Mouse (Mus musculus) adrenal gland, adult 18-20 months (tissue): Measurements from ENCODE around the gene Rundc3a. TPM values are rescaled to one million over a fixed set of nuclear protein-coding genes. Genes with fewer than 3 reads are reported as not detected.
A peak's percentile ranks its signal among the peaks of the same experiment; 100 is the strongest.
"Not testable (repeated sequence)": the region's sequence is repeated elsewhere in the genome, so short reads cannot be mapped to it uniquely, and the experiment has no call there.

Experiments
- DNase-seq, 2 experiments: peaks; one replicate each; pipeline ENCODE4 v3.0.0; 2021 to 2022; ENCODE audit warnings: low spot score in 2 of 2
- total RNA-seq, 2 experiments: library from RNA; stranded (reverse); gene quantifications; 1 replicate in 1 of 2; 2 replicates in 1 of 2; pipeline ENCODE4 v1.2.3; 2021

Rundc3a gene
- total RNA-seq, 2 experiments from 2014 or later, result 40.0 to 45.9 TPM

DNA sequence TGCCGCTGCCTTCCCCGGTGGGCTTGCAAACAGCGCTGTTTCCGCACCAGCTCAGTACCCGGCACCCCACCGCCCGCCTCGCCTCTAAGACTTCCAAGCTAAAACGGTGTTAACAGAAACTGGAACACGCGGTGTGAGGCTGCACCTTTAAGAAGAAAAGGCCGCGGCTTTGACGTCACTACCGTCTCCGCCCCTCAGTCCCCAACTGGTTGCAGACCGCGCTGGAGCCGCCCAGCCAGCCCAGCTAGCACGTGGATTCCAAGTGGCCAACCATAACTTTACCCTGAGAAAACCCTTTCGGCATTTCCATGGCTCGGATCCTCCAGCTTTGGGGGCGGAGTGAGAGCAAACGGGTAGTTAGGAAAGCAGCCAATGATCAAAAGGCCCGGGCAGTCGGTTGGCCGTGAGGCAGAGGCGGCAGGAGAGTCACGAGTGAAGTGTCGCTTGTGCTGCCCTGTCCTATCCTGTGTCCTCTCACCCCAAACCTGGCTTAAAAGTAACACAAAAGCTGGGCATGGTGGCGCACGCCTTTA, 15.2 kb downstream of the Rundc3a start:
- DNase-seq, result peak; percentile 90 to 92

DNA sequence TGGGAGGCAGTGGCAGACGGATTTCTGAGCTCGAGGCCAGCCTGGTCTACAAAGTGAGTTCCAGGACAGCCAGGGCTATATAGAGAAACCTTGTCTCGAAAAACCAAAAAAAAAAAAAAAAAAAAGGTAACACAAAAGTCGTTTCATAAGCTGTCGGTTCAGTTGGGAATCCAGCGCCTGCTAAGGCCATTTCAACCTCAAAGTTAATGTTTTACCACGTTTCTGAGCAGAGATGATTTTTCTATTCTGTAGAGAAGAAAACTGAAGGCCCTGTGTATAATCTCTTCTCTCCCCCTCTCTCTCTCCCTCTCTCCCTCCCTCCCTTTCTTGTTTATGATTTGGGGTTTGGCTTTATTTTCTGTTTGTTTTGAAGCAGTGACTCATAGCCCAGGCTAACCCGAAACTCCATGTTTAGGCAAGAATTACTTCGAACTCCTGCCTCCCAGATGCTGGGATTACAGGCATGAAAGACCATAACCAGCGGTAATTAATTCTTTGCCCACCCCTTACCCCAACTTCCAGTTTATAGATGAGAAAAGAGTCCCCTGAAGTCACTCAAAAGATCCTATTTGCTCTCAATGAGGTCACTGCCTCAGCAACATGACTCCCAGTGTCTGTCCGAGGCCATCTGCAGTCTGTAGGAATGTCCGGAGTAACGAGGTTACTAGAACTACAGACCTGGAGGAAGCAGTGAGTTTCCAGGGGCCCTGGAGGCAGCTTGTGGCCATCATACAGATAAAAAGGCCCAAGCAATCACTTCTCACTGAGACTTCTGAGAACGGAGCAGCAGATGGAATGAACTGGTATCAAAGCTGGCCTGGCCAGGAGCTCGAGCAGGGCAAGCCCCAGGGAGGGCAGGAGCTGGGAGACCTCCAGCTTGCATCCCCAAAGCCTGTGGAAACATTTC, 15.9 kb downstream of the Rundc3a start:
- no peak for DNase-seq

DNA sequence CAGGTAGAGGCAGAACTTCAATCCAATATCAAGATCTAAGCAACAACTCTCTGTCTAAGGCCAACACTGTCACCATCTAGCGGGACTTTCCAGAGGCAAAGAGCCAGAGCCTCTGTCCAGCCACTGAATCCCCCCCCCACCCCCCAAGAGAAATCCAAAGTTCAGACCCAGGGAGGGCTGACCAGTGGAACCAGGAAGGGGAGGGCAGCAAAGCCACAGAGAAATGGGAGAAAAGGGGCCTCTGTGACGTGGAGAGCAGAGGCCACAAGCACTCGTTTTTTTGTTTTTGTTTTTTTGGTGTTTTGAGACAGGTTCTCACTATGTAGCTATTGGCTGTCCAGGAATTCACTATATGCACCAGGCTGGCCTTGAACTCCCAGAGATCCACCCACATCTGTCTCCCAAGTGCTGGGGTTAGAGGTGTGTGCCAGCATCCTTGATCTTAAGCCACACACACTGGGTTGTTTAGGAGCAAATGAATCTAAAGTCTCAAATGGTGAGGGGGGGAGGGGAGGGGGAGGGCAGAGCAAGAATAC, 16.7 kb downstream of the Rundc3a start:
- no peak for DNase-seq

DNA sequence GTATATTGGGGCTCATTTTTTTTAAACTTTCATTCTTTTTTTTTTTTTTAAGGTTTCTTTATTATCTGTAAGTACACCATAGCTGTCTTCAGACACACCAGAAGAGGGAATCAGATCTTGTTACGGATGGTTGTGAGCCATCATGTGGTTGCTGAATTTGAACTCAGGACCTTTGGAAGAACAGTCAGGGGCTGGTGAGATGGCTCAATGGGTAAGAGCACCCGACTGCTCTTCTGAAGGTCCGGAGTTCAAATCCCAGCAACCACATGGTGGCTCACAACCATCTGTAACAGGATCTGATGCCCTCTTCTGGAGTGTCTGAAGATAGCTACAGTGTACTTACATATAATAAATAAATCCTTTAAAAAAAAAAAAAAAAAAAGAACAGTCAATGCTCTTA, 17.1 kb downstream of the Rundc3a start:
- DNase-seq, result not testable (repeated sequence)

DNA sequence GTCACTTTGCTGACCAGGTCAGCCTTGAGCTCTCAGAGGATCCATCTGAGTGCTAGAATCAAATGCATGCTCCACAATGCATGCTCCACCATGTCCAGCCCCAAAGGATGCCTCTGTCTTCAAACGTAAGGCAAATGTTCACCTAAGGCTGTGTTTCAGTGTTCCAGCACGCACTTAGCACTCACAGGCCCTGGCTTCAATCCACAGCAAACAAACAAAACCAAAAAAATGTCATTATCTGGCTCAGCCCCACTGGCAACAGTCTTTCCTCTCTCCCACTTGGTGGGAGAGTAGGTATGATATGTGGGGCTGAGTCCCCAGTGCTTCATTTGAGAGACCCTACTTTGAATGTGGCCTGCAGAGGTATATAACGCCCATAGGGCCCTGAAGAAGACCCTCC, 17.9 kb downstream of the Rundc3a start:
- DNase-seq, result no peak

DNA sequence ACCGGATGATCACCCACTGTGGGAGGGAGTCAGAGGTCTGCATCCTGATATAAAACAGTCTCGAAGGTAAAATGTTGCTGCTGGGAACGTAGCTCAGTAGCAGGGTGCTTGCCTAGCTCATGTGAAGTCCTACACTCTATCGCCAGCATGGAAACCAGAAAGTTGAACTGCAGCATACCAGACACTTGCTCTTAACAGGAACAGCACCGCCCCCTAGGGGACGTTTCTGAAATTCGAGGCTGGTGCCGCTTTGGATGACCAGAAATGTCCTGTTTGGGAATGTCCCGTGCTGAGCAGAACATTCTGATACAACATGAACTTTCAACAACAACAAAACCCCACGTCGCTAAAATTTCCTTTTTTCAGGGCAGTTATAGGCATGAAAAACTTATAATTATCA, 18.5 kb downstream of the Rundc3a start:
- DNase-seq, result peak; percentile 90 to 95

DNA sequence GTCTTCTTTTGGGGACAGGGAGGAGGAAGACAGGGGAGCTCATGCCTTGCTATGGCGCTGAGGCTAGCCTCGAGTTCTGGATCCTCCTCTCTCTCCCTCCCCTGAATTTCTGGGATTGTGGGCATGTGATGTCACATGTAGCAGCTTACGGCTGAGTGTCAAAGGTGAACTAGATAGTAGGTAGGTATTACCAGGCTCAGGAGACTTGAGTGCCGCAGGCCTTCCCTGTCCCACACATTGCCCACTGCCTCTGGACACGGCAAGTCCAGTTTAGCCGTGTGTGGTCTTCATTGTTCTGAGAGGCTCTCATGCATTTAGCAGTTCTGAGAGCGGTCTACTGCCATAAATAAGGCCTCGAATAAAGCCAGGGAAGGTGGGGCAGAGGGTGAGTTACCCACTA, 19.9 kb downstream of the Rundc3a start:
- DNase-seq, result no peak

DNA sequence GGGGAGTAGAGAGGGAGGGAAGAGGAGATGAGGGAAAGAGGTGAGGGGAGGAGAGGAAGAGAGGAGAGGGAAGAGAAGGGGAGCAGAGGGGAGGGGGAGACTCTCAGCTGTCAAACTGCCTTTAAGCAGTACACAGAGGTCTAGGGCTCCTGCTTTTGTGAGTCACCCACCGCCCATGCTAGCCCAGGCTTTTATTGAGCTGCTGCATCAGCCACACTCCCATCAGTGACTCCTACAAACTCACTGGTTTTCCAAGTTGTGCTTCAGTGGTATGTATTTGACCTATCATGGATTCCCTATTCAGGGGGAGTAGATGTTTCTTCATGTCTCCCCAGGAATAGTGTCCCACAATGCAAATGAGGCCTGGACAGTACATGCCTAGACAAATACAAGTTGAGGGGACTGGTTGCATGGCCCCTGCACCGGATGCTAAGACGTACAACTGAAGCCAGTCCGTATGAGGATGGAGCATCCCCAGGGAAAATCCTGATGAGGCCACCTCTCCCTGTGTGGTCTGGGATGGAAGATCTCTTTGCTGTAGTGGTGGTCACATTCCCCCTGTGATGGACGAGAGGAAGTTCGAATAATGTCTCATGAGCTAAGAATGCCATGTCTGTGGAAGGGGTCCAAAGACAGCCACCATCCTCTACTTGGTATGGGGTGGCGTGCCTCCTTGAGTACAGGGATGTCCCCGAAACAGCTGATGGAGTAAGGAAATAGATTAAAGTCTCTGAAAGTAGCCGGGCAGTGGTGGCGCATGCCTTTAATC, 22.0 kb downstream of the Rundc3a start:
- no peak for DNase-seq

DNA sequence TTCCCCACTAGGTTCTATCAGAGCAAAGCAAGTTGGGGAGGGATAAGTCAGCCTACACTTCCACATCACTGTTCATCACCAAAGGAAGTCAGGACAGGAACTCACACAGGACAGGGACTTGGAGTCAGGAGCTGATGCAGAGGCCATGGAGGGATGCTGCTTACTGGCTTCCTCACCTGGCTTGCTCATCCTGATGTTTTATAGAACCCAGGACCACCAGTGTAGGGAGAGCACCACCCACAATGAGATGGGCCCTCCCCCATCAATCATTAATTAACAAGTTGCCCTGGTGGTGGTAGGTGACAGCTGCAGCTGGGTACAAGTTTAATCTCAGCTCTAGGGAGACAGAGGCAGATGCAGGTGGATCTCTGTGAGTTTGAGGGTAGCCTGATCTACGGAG, 24.0 kb downstream of the Rundc3a start:
- DNase-seq, result no peak

DNA sequence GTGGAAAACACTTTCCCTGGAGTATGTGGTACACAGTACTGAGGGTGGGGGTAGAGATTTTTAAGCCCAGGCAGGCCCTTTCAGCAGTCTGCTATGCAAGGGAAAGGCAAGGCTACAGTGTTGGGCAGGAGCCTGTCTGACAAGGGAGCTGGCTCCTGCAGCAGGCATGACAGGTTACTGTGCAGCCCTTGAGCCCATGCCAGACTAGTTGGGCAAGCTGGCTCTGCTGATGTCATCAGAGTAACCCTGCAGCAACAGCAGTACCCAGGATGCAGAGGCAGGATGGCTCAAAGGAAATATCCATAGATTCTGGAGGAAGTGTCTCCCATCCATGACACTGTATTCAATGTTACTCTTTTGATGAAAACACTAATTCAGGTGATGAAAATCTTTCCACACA, 25.7 kb downstream of the Rundc3a start:
- DNase-seq, result peak in 1 of 2 experiments; percentile 60

DNA sequence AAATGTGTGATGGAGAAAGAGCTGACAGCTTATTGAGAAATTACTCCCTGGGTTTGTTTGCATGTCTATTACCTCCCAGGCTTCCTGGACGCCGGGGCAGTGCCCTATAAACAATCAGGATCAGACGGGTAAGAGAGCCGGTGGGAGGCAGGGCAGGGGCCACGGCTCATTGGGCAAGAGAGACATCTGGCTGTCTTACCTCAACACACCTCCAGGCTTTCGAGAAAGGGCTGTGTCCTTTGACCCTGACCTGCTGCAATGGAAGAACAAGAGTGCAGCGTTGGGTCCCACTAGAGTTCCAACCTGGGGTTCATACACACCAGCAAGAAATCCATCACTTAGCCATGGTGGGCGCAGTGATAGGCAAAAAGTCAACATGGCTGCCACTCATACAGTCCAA, 28.4 kb downstream of the Rundc3a start:
- no peak for DNase-seq

DNA sequence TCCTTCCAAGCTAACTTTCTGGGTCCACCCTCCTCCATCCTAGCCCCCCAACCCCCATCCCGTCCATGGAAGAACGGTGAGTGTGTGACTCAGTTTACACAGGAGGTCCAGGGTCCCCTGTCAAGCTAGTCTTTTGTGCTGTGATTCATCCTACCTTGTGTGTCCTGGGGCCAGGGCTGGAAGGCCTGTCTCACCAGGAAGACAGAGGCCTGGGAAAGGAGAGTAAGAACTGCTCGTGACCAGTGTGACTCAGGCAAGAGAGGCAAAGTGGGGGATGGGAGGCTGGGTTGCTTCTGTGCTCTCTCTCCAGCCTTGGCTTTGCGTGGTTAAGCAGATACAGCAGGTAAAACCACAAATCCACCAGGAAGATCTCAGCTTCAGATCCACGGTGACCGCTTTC, 31.5 kb downstream of the Rundc3a start:
- DNase-seq, result no peak

DNA sequence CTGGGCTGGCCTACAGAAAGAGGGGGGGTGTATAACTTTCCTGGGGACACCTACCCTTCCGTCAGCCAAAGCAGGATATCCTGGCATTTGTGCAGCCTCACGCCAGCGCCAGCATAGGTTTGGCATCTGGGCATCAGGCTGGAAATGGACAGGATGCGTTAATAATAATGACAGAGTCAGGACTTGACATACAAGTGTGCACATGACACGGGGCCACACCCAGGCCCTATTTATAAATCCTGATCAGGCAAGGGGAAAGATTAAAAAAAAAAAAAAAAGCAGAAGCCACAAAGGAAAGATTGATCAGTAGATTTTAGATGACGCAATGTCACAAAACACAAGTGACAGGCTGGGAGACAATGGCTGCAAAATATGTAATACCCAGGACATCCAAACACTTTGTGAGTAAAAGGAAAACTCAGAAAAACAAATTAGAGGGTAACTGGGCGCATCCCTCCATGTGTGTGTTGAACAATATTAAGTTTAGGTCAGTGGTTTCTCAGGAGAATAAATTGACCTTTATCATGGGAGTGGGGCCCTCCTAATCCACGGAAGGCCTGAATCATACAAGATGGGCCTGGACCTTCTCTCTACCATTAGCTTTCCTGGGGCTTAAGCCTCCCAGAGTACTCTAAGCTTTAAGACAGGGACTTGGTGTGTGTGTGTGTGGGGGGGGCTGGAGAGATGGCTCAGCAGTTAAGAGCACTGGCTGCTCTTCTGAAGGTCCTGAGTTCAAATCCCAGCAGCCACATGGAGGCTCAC, 32.5 kb downstream of the Rundc3a start:
- DNase-seq, result no peak

DNA sequence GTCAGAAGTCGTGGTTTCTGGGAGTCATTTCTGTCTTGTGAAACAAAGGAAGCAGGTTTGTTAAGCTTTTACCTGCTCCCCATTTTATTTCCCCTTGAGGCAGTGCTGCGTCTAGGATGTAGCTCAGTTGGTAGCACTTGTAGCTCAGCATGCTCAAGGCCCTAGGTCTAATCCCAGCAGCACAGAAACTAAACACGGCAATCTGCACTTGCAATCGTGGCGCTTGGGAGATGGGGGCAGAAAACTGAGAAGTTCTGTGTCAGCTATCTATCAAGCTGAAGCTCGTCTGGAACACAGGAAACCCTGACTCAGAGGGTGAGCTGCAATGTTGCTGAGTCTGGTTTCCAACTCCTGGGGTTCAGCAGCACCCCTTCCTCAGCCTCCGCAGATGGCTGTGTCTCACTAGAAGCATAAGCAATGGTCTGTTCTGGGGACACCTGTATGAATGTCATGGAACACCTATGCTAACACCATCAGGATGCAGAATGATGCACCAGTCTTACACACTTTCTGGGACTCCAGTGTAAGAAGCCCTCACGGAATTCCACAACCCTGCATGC, 35.9 kb downstream of the Rundc3a start:
- no peak for DNase-seq

DNA sequence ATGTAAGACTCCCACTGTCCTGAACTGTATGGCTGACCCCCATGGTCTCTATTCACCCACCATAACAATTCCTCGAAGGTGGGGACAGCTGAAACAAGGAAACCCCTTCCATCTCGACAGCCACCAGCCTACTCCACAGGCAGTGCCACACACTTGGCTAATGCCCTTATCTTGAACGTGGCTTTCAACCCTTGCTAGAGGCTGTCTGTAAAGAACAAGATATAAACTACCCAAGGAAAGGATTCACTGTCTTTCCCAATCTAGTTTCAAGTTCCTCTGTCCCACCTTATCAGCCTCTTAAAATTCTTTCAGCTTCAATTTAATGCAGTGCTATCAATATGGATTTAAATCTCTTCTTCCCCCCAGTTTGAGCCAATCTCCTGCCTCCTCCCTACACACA, 36.3 kb downstream of the Rundc3a start:
- no peak for DNase-seq

DNA sequence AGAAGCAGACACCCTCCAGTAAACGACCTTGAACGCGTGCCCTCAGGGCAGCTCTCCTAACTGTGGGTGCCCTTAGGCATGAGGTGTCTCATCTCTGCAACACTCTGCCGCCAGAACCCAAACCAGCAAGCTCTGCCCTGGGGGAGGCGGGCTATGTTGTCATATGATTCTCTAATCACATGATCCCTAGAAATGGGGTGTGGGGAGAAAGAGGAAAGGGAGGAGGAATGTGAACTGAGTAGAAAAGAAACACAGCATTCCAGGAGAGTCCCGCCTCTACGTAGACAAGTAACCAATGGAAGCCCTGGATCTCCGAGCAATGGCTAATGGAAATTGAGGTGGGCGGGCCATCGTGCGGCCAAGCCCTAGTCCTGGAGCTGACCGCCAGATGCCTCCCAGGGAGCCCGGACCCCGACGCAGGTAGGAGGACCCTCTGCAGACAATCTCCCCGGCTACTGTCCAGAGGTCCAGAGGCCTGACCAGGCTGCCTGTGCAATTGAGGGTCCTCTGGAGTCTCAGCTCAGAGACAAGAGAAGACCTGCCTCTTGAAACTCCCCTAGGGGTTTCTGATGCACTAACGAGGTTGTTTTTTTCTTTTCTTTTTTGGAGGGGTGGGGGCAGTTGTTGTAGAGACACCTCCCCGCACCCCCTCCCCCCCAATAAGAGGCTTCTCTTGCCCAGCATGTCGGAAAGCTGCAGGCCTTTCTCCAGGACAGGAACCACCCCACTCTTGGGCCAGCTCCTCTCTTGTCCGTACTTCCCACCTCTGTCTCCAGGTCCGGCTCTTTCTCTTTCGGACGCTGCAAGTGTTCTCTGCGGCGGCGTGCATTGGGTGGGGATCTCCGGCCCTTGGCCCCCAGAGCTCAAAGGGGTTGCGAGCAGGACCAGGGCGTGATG, 37.2 kb downstream of the Rundc3a start, which contains the start of gene Grn:
Gene Grn, plus strand, starts transcription at position 195 of the 897 bp plus-strand sequence.
- DNase-seq, result peak; percentile 77 to 79

DNA sequence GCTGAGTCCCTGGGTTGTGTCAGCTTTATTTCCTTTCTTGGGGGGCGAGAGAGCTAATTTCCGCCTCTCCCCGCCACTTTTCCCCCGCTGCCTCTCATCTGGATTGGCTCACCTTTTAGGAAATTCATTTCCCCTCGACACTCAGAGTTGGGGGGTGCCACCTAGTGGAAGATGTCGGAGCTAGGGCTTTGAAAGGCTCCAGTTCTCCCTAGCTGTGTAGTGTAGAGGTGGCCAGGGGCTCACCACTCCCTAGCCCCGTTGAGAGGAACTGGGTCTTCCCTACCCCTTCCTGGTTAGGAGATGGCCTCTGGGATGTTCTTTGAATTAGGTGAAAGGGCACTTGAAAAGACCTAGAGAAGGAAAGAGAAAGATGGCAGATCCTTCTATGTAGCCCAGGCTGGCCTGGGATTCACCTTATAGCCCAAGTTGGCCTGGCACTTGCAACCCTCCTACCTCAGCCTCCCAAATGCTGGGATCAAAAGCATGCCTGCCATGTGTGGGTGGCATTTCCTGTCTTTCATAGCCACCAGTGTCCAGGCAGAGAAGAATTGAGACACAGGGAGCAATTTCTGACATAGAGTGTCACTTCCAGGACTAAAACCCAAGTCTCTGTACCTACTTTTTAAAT, 37.9 kb downstream of the Rundc3a start:
- DNase-seq, result peak; percentile 76 to 77

DNA sequence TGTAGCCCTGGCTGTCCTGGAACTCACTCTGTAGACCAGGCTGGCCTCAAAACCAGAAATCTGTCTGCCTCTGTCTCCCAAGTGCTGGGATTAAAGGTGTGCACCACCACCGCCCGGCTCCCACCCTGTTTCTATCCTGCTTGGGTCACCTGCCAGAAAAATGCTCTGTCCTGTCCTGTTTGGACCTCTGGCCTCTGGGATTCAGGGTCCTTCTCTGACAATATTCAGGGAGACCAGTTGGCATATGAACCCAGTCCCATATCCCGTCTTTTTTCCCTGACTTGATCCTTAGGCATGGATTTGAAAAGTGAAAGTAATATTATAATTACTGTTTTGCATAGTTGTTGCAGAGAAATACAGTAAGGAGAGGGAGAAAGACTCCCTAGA, 38.5 kb downstream of the Rundc3a start:
- no peak for DNase-seq
